Mouse (Mus musculus) CH12.LX (cell line): ENCODE results near the gene Nfatc2.

Experiments used
- IRF4 ChIP-seq: IDR thresholded peaks from 2 replicates; pipeline ENCODE4 v1.6.1; 2014; ENCODE audit warnings: low read depth, mild to moderate bottlenecking, inconsistent platforms, low read length, improper control_type of control experiment
- POLR2A ChIP-seq: IDR thresholded peaks from 2 replicates; pipeline ENCODE4 v1.6.1; 2011; ENCODE audit warnings: low read depth, mild to moderate bottlenecking, improper control_type of control experiment, low read length
- UBTF ChIP-seq: IDR thresholded peaks from 2 replicates; pipeline ENCODE4 v1.6.1; 2012; ENCODE audit warnings: low read depth, mild to moderate bottlenecking, inconsistent platforms, low read length, improper control_type of control experiment, moderate library complexity

DNA sequence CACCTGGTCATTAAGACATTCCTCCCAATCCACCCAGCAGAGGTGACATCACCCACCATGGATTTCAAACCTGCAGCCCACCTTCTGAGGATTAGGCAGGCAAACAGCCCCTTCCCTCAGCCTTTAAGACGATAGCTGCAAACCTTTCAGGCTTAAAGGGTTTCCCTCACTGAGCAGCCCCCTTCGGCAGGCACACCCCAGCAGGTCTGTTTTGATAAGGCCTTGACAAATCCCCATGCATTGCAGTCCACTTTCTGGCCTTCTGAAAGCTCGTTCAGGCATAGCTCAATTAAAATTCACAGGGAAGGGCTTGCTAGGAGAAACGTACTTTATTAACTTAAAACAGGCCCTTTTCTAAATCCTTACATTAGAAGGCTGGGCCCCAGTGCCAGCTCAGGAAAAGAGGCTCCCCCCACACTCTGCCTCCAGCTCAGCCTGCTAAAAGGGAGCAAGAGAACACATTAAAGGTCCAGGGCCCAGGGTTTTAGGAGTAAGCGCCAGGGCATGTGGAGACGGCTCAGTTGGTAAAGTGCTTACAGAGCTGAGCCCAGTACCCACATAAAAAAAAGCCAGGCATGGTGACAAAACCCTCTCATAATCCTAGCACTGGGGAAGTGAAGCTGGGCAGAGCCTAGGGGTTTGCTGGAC is 20.1 kb downstream of the Nfatc2 start:
- TF ChIP-seq UBTF: no peak
- TF ChIP-seq POLR2A: no peak
- TF ChIP-seq IRF4: no peak
